8 mouse cellular contexts compared by ENCODE assay signal in the genomic region with DNA sequence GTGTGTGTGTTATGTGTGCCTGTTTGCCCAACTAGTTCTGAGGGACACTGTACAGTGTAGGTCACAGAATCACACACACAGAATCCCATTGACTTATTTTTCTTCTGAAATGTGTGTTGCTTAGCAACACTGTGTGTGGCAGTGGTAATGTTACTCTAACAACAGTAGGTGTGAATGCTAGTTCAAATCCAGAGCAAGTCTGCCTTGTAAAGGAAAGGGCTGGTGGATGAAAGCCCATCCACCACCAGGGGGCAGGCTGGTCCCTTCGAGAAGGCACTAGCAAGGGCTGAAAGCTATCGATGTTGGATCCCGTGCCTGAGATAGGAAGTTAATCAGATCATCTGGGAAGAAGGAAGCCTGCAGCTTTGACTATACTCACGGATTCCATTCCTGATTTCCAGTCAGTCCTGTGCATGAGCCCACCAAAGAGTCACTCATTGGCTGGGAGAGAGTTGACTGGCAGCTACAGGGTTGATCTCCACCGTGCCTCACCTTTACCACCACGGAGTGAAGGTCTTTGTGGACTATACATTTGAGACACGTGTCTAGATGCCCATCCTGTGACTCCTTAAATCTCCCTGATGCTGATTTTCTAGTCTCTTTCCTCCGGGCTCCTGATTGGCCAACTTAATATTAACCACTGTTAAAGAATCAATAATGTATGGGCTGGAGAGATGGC. TPM values are rescaled to one million over a fixed set of nuclear protein-coding genes. Genes with fewer than 3 reads are reported as not detected.
DNase-seq lines count a peak whose midpoint lies in the region; ATAC-seq and TF ChIP-seq lines count a peak whose summit lies in the region.

No protein-coding gene starts in this region.

- peak; percentile 95 for TF ChIP-seq CTCF in lung, embryonic 14.5 days (IDR thresholded peaks at IDR 0.05; ENCODE audit: low read depth)
- TF ChIP-seq CTCF in thymus, adult 2 months (IDR thresholded peaks at IDR 0.05; ENCODE audit: borderline replicate concordance, control insufficient read depth, extremely low read depth, insufficient read depth, low read length, poor library complexity), result peak; percentile 71; the same call in 1 of the 2 replicates

- DNase-seq in ES-CJ7 (ENCODE audit: low read depth, low spot score), result peak; percentile 93
- DNase-seq in c-Kit-positive CD71-positive TER-119-positive erythroid progenitor cells, embryonic 14.5 days (ENCODE audit: low spot score), result peak; percentile 44
- peak; percentile 88 for DNase-seq in heart, postnatal 4 days
- DNase-seq in layer of hippocampus, adult 18-20 months (ENCODE audit: low spot score in 2 of 2), result peak; percentile 79 to 92
- DNase-seq in lung, embryonic 14.5 days, result peak; percentile 93
- DNase-seq in ovary, adult 18-20 months (ENCODE audit: low spot score), result peak; percentile 33
- peak; percentile 77 for DNase-seq in thymus, adult 2 months

- ATAC-seq in forebrain, embryonic 13.5 days, result peak; percentile 86
- ATAC-seq in lung, embryonic 14.5 days (ENCODE audit: insufficient read depth), result peak; percentile 82

- no peak overlapping the region for H3K4me2 ChIP-seq in forebrain, embryonic 13.5 days
- H3K4me2 ChIP-seq in lung, embryonic 14.5 days, result no peak overlapping the region

- no peaks in the 10 kb centered on the region for H3K36me3 ChIP-seq in forebrain, embryonic 13.5 days (ENCODE audit: poor library complexity, severe bottlenecking)
- no peaks in the 10 kb centered on the region for H3K36me3 ChIP-seq in lung, embryonic 14.5 days (ENCODE audit: insufficient read depth)
- H3K36me3 ChIP-seq in thymus, adult 2 months (ENCODE audit: control insufficient read depth, insufficient read depth, low read length), result no peaks in the 10 kb centered on the region

- no peaks in the 10 kb centered on the region for H3K27me3 ChIP-seq in forebrain, embryonic 13.5 days
- H3K27me3 ChIP-seq in lung, embryonic 14.5 days (ENCODE audit: insufficient read depth, low read length), result no peaks in the 10 kb centered on the region
- H3K27me3 ChIP-seq in thymus, adult 2 months (ENCODE audit: control insufficient read depth, insufficient read depth, low read length), result no peaks in the 10 kb centered on the region

- H3K4me1 ChIP-seq in forebrain, embryonic 13.5 days, result peaks cover 6% of the 10 kb centered on the region; the same call in 1 of the 2 replicates
- H3K4me1 ChIP-seq in lung, embryonic 14.5 days (ENCODE audit: insufficient read depth), result no peaks in the 10 kb centered on the region
- H3K4me1 ChIP-seq in thymus, adult 2 months (replicated peaks; ENCODE audit: control insufficient read depth, insufficient read depth, low read length), result no peaks in the 10 kb centered on the region

- 28% methylated on average over 8 of the region's 8 CpGs for WGBS in forebrain, embryonic 13.5 days
- 26% methylated on average over 8 of the region's 8 CpGs for WGBS in lung, embryonic 14.5 days
- WGBS in thymus, adult 2 months, result 28% methylated on average over 8 of the region's 8 CpGs

- H3K27ac ChIP-seq in forebrain, embryonic 13.5 days, result no peak overlapping the region
- no peak overlapping the region for H3K27ac ChIP-seq in lung, embryonic 14.5 days (ENCODE audit: low read depth)
- H3K27ac ChIP-seq in thymus, adult 2 months (ENCODE audit: control insufficient read depth, insufficient read depth, low read length), result no peak overlapping the region

- TF ChIP-seq POLR2A in thymus, adult 2 months (IDR thresholded peaks at IDR 0.05; ENCODE audit: control insufficient read depth, extremely low read depth, insufficient read depth, low read length, poor library complexity), result no peak

- H3K9me3 ChIP-seq in forebrain, embryonic 13.5 days (replicated peaks), result no peaks in the 10 kb centered on the region
- no peaks in the 10 kb centered on the region for H3K9me3 ChIP-seq in lung, embryonic 14.5 days (ENCODE audit: low read depth, low read length)

- no peak overlapping the region for H3K4me3 ChIP-seq in forebrain, embryonic 13.5 days
- no peak overlapping the region for H3K4me3 ChIP-seq in lung, embryonic 14.5 days (ENCODE audit: low read depth, low read length)
- H3K4me3 ChIP-seq in thymus, adult 2 months (ENCODE audit: control insufficient read depth, insufficient read depth, low read length), result no peak overlapping the region

- no peak overlapping the region for H3K9ac ChIP-seq in forebrain, embryonic 13.5 days
- no peak overlapping the region for H3K9ac ChIP-seq in lung, embryonic 14.5 days

RNA-seq across cellular contexts. Expression of gene Scaf4, which starts 38.7 kb away (rescaled TPM):
- polyA plus RNA-seq in forebrain, embryonic 13.5 days (2015; fragmentation: Nextera tagmentation; extraction: Ambion mirVana), result 25.7 and 27.8 TPM in 2 replicates
- 10 to 100 TPM; 31.1 to 36.3 TPM for total RNA-seq in heart, postnatal 4 days (2021)
- total RNA-seq in layer of hippocampus, adult 18-20 months (2021), result 10 to 100 TPM; 43.7 to 46.8 TPM
- polyA plus RNA-seq in lung, embryonic 14.5 days (2014; fragmentation: Nextera tagmentation; extraction: Ambion mirVana), result 36.0 and 42.8 TPM in 2 replicates
- 110 and 125 TPM in 2 replicates for polyA plus RNA-seq in thymus, adult 2 months (2012; rRNA removed)

Comparison
In these comparisons a context has a peak if more than half of its experiments do, and no peak if none do; other contexts are left out.
1. DNase-seq: peak in every context shown above with its lines; median percentile 93 in ES-CJ7; 93 in lung, embryonic 14.5 days; 88 in heart, postnatal 4 days; 86 in layer of hippocampus, adult 18-20 months; 77 in thymus, adult 2 months; 44 in c-Kit-positive CD71-positive TER-119-positive erythroid progenitor cells, embryonic 14.5 days; 33 in ovary, adult 18-20 months.